16 mouse cellular contexts compared by ENCODE assay signal in the genomic region with DNA sequence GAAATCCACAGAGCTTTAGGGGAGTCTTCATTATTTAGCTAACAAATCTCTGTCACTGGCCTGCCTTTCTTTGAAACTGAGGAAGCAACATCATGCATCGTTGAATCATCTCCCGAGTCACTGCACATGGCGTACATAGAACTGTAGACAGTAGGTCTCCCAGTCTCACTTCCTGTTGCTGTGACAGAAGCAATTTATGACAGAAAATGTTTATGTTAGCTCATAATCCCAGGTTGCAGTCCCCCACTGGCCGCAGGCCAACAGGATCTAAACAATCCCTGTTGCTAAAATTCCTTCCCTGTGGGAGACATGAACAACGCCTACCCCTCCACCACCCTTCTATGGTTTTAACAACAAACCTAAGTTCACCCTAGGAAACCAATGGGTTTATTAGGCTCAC.
DNase-seq lines count a peak whose midpoint lies in the region; ATAC-seq and TF ChIP-seq lines count a peak whose summit lies in the region.
"Had no signal": no experiment of that assay in that cellular context is flagged by ENCODE, and none has a peak within 500 bp of the region (broad histone marks: within the 10 kb centered on the region; RNA-seq: fewer than 3 reads in every experiment).

No protein-coding gene starts in this region.

- H3K9me3 ChIP-seq in intestine, embryonic 15.5 days = no peaks in the 10 kb centered on the region
- no peaks in the 10 kb centered on the region for H3K9me3 ChIP-seq in intestine, postnatal 0 days (ENCODE audit: control insufficient read depth)
- H3K9me3 ChIP-seq in stomach, embryonic 14.5 days (ENCODE audit: control insufficient read depth, low read depth, low read length) = no peaks in the 10 kb centered on the region
- H3K9me3 ChIP-seq in stomach, postnatal 0 days (ENCODE audit: control insufficient read depth, low read length) = no peaks in the 10 kb centered on the region
- no peaks in the 10 kb centered on the region for H3K9me3 ChIP-seq in forebrain, embryonic 14.5 days (replicated peaks; ENCODE audit: control insufficient read depth, low read length)
- H3K9me3 ChIP-seq: embryonic facial prominence, embryonic 15.5 days; limb, embryonic 13.5 days; midbrain, embryonic 10.5 days; neural tube, embryonic 12.5 days had no signal

- DNase-seq in stomach, postnatal 0 days (ENCODE audit: low spot score) = no peak
- DNase-seq in lung, postnatal 25 days (ENCODE audit: low spot score) = peak; percentile 49
- no peak for DNase-seq in yolk sac, embryonic 10.5 days (ENCODE audit: low spot score)
- DNase-seq in forebrain, embryonic 14.5 days (ENCODE audit: low spot score) = no peak
- no peak for DNase-seq in cerebellum, adult 11-12 months
- DNase-seq: cerebellum, postnatal 25 days; gastrocnemius, postnatal 36 days had no signal

- no peak overlapping the region for H3K4me3 ChIP-seq in intestine, embryonic 15.5 days (replicated peaks)
- no peak overlapping the region for H3K4me3 ChIP-seq in intestine, postnatal 0 days (ENCODE audit: low read depth, low read length)
- no peak overlapping the region for H3K4me3 ChIP-seq in stomach, embryonic 14.5 days (ENCODE audit: low read depth, low read length)
- no peak overlapping the region for H3K4me3 ChIP-seq in stomach, postnatal 0 days (ENCODE audit: low read depth, low read length)
- no peak overlapping the region for H3K4me3 ChIP-seq in forebrain, embryonic 14.5 days (ENCODE audit: low read depth, low read length)
- H3K4me3 ChIP-seq: embryonic facial prominence, embryonic 15.5 days; limb, embryonic 13.5 days; midbrain, embryonic 10.5 days; neural tube, embryonic 12.5 days had no signal

- H3K9ac ChIP-seq in intestine, embryonic 15.5 days = no peak overlapping the region
- H3K9ac ChIP-seq in intestine, postnatal 0 days (ENCODE audit: low read depth, low read length) = no peak overlapping the region
- H3K9ac ChIP-seq in stomach, embryonic 14.5 days (replicated peaks; ENCODE audit: low read depth, low read length) = no peak overlapping the region
- no peak overlapping the region for H3K9ac ChIP-seq in stomach, postnatal 0 days (ENCODE audit: low read length)
- no peak overlapping the region for H3K9ac ChIP-seq in forebrain, embryonic 14.5 days (ENCODE audit: low read length)
- H3K9ac ChIP-seq: embryonic facial prominence, embryonic 15.5 days; limb, embryonic 13.5 days; neural tube, embryonic 12.5 days had no signal

- H3K27ac ChIP-seq in intestine, embryonic 15.5 days = no peak overlapping the region
- H3K27ac ChIP-seq in intestine, postnatal 0 days (ENCODE audit: low read depth, low read length) = no peak overlapping the region
- H3K27ac ChIP-seq in stomach, embryonic 14.5 days (ENCODE audit: low read length) = no peak overlapping the region
- H3K27ac ChIP-seq in stomach, postnatal 0 days (replicated peaks) = no peak overlapping the region
- H3K27ac ChIP-seq in forebrain, embryonic 14.5 days (ENCODE audit: low read depth, low read length) = no peak overlapping the region
- H3K27ac ChIP-seq: embryonic facial prominence, embryonic 15.5 days; midbrain, embryonic 10.5 days; neural tube, embryonic 12.5 days had no signal

- TF ChIP-seq CTCF in intestine, postnatal 0 days (IDR thresholded peaks at IDR 0.05; ENCODE audit: low read depth) = no peak
- TF ChIP-seq CTCF in stomach, postnatal 0 days (IDR thresholded peaks at IDR 0.05; ENCODE audit: low read depth) = no peak

- ATAC-seq in intestine, embryonic 15.5 days = 0 out of 2 replicates have a peak, but pooled peaks have one; percentile 31
- ATAC-seq in intestine, postnatal 0 days = no peak
- ATAC-seq in stomach, embryonic 14.5 days (ENCODE audit: insufficient number of reproducible peaks, insufficient read depth, low FRiP score, low read depth) = peak; percentile 28; the same call in 1 of the 2 replicates
- ATAC-seq in stomach, postnatal 0 days (ENCODE audit: low FRiP score, low TSS enrichment) = no peak
- no peak for ATAC-seq in forebrain, embryonic 14.5 days
- ATAC-seq: forebrain, embryonic 16.5 days; inflammation-experienced regulatory T-cells, adult 6 months had no signal

- no peak overlapping the region for H3K4me2 ChIP-seq in intestine, embryonic 15.5 days (replicated peaks)
- no peak overlapping the region for H3K4me2 ChIP-seq in intestine, postnatal 0 days (replicated peaks; ENCODE audit: low read depth)
- no peak overlapping the region for H3K4me2 ChIP-seq in stomach, embryonic 14.5 days (replicated peaks; ENCODE audit: low read depth, low read length)
- H3K4me2 ChIP-seq in stomach, postnatal 0 days (replicated peaks; ENCODE audit: low read depth) = no peak overlapping the region
- H3K4me2 ChIP-seq in forebrain, embryonic 14.5 days (ENCODE audit: low read length) = no peak overlapping the region
- H3K4me2 ChIP-seq: embryonic facial prominence, embryonic 15.5 days; limb, embryonic 13.5 days; neural tube, embryonic 12.5 days had no signal

- no peak for TF ChIP-seq EP300 in stomach, postnatal 0 days (optimal IDR thresholded peaks at IDR 0.05)

- H3K36me3 ChIP-seq in intestine, embryonic 15.5 days = no peaks in the 10 kb centered on the region
- no peaks in the 10 kb centered on the region for H3K36me3 ChIP-seq in intestine, postnatal 0 days (ENCODE audit: control insufficient read depth, insufficient read depth)
- H3K36me3 ChIP-seq in stomach, embryonic 14.5 days (ENCODE audit: control insufficient read depth, insufficient read depth, low read length) = no peaks in the 10 kb centered on the region
- no peaks in the 10 kb centered on the region for H3K36me3 ChIP-seq in stomach, postnatal 0 days (ENCODE audit: control insufficient read depth, insufficient read depth, low read length)
- H3K36me3 ChIP-seq in forebrain, embryonic 14.5 days (ENCODE audit: control insufficient read depth, insufficient read depth, low read length) = no peaks in the 10 kb centered on the region
- H3K36me3 ChIP-seq: embryonic facial prominence, embryonic 15.5 days; limb, embryonic 13.5 days; midbrain, embryonic 10.5 days; neural tube, embryonic 12.5 days had no signal

- 0 out of 2 replicates have a peak, but pooled peaks cover 3% of the 10 kb centered on the region for H3K4me1 ChIP-seq in intestine, embryonic 15.5 days (replicated peaks)
- no peaks in the 10 kb centered on the region for H3K4me1 ChIP-seq in intestine, postnatal 0 days (replicated peaks; ENCODE audit: control insufficient read depth, insufficient read depth, low read length)
- H3K4me1 ChIP-seq in stomach, embryonic 14.5 days (ENCODE audit: control insufficient read depth, insufficient read depth, low read length) = 0 out of 2 replicates have a peak, but pooled peaks cover 3% of the 10 kb centered on the region
- H3K4me1 ChIP-seq in stomach, postnatal 0 days (replicated peaks; ENCODE audit: control insufficient read depth, insufficient read depth) = no peaks in the 10 kb centered on the region
- H3K4me1 ChIP-seq in forebrain, embryonic 14.5 days (ENCODE audit: control insufficient read depth, insufficient read depth, low read length) = no peaks in the 10 kb centered on the region
- H3K4me1 ChIP-seq: embryonic facial prominence, embryonic 15.5 days; midbrain, embryonic 10.5 days had no signal

- WGBS in intestine, embryonic 15.5 days = 40% methylated on average over 5 of the region's 5 CpGs
- WGBS in intestine, postnatal 0 days = 53% methylated on average over 5 of the region's 5 CpGs
- WGBS in stomach, embryonic 14.5 days = 32% methylated on average over 5 of the region's 5 CpGs
- WGBS in stomach, postnatal 0 days = 50% methylated on average over 5 of the region's 5 CpGs
- 85% methylated on average over 5 of the region's 5 CpGs for WGBS in forebrain, embryonic 14.5 days

- H3K27me3 ChIP-seq in intestine, embryonic 15.5 days (replicated peaks) = no peaks in the 10 kb centered on the region
- no peaks in the 10 kb centered on the region for H3K27me3 ChIP-seq in intestine, postnatal 0 days (replicated peaks; ENCODE audit: control insufficient read depth, insufficient read depth, low read length)
- no peaks in the 10 kb centered on the region for H3K27me3 ChIP-seq in stomach, embryonic 14.5 days (ENCODE audit: control insufficient read depth, insufficient read depth, low read length)
- H3K27me3 ChIP-seq in stomach, postnatal 0 days (ENCODE audit: control insufficient read depth, insufficient read depth, low read length) = no peaks in the 10 kb centered on the region
- no peaks in the 10 kb centered on the region for H3K27me3 ChIP-seq in forebrain, embryonic 14.5 days (replicated peaks; ENCODE audit: control insufficient read depth, insufficient read depth, low read length)
- H3K27me3 ChIP-seq: embryonic facial prominence, embryonic 15.5 days; limb, embryonic 13.5 days; neural tube, embryonic 12.5 days had no signal

Comparison
In these comparisons a context has a peak if more than half of its experiments do, and no peak if none do; other contexts are left out.
1. ATAC-seq: peak in intestine, embryonic 15.5 days (single experiment) and stomach, embryonic 14.5 days (single experiment); none in intestine, postnatal 0 days (single experiment), stomach, postnatal 0 days (single experiment) and forebrain, embryonic 14.5 days (single experiment).